Mouse (Mus musculus) E14TG2a.4 (cell line): ENCODE data around the gene Myh9.

ENCODE experiments used
- CTCF ChIP-seq: conservative IDR thresholded peaks from 2 replicates; pipeline ENCODE4 v1.5.1; 2014; ENCODE audit warnings: low read length
- NANOG ChIP-seq: IDR thresholded peaks from 2 replicates; pipeline ENCODE4 v1.6.1; 2014; ENCODE audit warnings: borderline replicate concordance, low read length, mixed read lengths
- POU5F1 ChIP-seq: IDR thresholded peaks from 2 replicates; pipeline ENCODE4 v1.6.1; 2014; ENCODE audit warnings: low read length, borderline replicate concordance

DNA sequence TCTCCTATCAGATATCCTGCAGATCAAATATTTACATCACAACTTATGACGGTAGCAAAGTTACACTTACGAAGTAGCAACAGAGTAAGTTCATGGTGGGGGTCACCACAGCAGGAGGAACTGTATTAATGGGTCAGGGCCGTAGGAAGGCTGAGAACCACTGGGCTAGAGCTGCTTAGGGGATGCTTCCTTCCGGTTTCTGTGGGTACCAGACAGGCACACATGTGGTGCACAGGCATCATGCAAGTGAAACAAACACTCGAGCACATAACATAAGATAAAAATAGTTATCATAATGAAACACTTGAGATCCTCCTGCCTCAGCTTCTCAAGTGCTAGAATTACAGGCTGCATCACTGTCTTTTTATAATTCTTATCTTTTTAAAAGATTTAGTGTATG lies 38.8 kb upstream of the Myh9 start:
- TF ChIP-seq CTCF (no peak), POU5F1 (no peak), NANOG (no peak)
